Mouse (Mus musculus): Measurements from ENCODE around the gene Pnpla2. TPM values are rescaled to one million over a fixed set of nuclear protein-coding genes. Genes with fewer than 3 reads are reported as not detected.
A peak's percentile ranks its signal among the peaks of the same experiment; 100 is the strongest.

Pnpla2 gene
- polyA plus RNA-seq, 1 experiment from 2014 or later: 16.9 TPM

DNA sequence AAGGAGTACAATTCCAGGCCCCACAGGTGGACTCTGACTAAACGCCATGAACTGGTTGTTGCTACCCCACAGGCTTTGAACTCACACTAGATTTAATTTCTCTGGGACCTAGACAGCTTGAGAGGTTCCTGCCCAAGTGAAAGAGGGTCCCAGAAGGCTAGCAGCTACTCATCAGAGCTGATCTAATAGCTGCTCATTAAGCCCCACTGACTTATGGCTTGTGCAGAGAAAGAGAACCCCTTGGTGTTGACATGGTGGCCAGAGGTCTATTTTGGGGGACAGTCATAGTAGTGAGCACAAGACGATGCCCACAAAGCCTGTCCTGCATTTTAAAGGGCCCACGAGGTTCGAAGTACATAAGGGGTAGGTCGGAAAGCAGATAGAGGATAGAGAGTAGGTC lies 19.2 kb downstream of the Pnpla2 start:
- H3K4me1 ChIP-seq: peaks cover 58% of the 10 kb centered on the region
- H3K27ac ChIP-seq: no peak overlapping the region
- H3K9me3 ChIP-seq: no peaks in the 10 kb centered on the region
- peak overlapping the region; percentile 78 for H3K4me3 ChIP-seq
- ATAC-seq (ENCODE audit: insufficient number of reproducible peaks, low FRiP score, low TSS enrichment, low read depth): no peak
- H3K27me3 ChIP-seq: no peaks in the 10 kb centered on the region
- 6% methylated on average over 5 of the region's 5 CpGs for WGBS
- peak overlapping the region; percentile 89 for H3K4me2 ChIP-seq
- peaks cover 36% of the 10 kb centered on the region for H3K36me3 ChIP-seq
- peak overlapping the region; percentile 76 for H3K9ac ChIP-seq

DNA sequence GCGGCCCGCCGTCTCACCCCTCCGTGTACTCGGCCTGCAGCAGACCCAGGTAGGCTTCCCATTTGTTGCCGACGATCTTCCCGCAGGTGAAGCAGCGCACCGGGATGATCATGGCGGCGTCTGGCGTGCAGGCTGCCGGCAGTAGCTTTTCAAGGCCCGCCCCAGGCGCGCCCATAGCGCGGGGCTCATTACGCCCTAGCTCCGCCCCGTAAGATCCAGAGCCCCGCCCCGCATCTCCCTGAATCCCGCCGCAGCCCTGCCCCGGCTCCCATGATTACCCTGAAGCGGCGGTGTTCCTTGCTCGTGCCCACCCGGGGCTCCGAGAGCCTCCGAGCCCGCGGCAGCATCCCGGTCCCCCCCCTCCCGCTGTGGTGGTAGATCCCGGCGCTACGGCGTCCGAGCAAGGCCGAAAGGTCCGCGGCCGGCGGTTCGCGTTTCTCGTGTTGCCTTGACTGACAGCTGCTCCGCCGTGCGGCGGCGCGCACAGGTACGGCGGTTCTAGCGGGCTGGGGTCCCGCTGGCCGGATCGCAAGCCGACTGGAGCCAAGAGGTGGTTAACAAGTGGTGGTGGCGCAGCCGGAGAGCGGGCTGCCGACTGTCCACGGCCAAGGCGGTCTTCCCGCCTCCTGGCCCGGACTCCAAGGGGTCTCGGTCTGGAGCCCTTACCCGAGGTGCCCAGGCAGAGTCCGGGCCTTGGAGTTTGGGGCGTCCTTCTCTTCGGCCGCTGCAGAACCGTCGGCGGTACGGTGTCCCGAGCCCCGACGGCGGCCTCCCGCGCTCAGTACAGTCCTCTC lies 20.2 kb downstream of the Pnpla2 start, which contains the start of the genes Polr2l and Tspan4:
Gene Polr2l (minus strand): TSS at position 122 of the 794 bp plus-strand sequence.
Gene Tspan4 (plus strand): TSS at position 230 of the 794 bp plus-strand sequence.
- no peaks in the 10 kb centered on the region for H3K27me3 ChIP-seq
- H3K36me3 ChIP-seq: peaks cover 25% of the 10 kb centered on the region
- peaks cover 48% of the 10 kb centered on the region for H3K4me1 ChIP-seq
- ATAC-seq (ENCODE audit: insufficient number of reproducible peaks, low FRiP score, low TSS enrichment, low read depth): peak; percentile 61
- under 1% methylated on average over 81 of the region's 87 CpGs for WGBS
- peak within 1 kb of the TSS; percentile 76 for H3K9ac ChIP-seq
- peak within 1 kb of the TSS; percentile 89 for H3K4me2 ChIP-seq
- no peaks in the 10 kb centered on the region for H3K9me3 ChIP-seq
- peak within 1 kb of the TSS; percentile 92 for H3K27ac ChIP-seq
- H3K4me3 ChIP-seq: peak within 1 kb of the TSS; percentile 78

DNA sequence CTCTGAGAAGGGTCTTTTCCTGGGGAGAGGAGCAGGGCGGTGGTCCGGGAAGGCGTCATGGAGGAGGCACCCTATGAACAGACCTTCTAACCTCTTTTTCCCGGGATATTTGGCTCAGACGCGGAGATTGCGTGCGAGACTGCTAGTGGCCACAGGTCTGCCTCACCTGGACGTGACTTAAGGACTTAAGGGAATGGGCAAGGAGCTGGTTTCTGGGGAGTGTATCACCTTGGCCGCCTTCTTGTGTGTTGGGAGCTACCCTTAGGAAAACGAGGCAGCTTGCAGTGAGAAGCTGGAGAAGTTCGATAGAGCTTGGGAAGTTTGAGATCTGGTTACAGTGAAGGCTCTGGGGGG lies 20.8 kb downstream of the Pnpla2 start:
- ATAC-seq (ENCODE audit: insufficient number of reproducible peaks, low FRiP score, low TSS enrichment, low read depth): no peak
- Histone ChIP-seq H3K4me3 (peak overlapping the region; percentile 78), H3K27ac (peak overlapping the region; percentile 92), H3K27me3 (no peaks in the 10 kb centered on the region), H3K4me2 (peak overlapping the region; percentile 89), H3K9me3 (no peaks in the 10 kb centered on the region), H3K9ac (peak overlapping the region; percentile 76), H3K36me3 (peaks cover 19% of the 10 kb centered on the region), H3K4me1 (peaks cover 52% of the 10 kb centered on the region)
- 1% methylated on average over 12 of the region's 12 CpGs for WGBS

DNA sequence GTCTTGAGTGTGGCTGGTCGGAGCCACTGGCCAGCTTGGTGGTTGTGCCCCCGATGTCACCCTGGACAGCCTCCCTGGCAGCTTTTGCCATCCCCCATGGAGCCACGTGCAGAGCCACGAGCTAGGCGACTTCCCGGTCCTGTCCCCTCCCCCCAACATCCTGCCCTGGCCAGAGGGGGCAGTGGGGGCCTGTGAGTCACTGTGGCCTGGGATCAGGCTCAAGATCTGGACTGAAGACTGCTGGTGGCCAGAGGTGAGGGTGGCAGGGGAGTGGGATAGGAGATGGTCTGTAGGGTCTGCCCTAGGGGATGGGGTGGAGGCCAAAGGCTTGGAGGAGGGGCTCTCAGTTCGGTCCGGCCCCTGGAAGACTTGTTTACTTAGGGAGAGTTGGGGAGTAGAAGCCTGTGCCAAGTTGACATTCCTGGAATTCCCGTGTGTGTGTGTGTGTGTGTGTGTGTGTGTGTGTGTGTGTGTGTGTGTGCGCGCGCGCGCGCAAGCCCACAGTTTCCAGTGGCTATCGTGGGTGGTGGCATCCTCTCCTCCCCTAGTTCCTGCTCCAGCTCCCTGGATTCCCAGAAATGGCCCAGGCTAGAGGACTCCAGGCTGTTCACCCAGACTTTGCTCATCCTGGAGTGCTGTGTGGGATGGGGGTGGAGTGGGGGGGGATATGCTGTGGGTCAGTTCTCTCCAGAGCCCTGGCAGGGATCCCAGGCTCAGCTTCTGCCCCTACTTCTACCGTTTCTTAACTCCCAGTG lies 21.4 kb downstream of the Pnpla2 start:
- Histone ChIP-seq H3K9ac (peak overlapping the region; percentile 76), H3K9me3 (no peaks in the 10 kb centered on the region), H3K36me3 (peaks cover 13% of the 10 kb centered on the region), H3K27me3 (no peaks in the 10 kb centered on the region), H3K27ac (peak overlapping the region; percentile 92), H3K4me1 (peaks cover 58% of the 10 kb centered on the region), H3K4me2 (peak overlapping the region; percentile 89), H3K4me3 (peak overlapping the region; percentile 78)
- ATAC-seq (ENCODE audit: insufficient number of reproducible peaks, low FRiP score, low TSS enrichment, low read depth): peak; percentile 54
- 0% methylated on average over 10 of the region's 17 CpGs for WGBS

DNA sequence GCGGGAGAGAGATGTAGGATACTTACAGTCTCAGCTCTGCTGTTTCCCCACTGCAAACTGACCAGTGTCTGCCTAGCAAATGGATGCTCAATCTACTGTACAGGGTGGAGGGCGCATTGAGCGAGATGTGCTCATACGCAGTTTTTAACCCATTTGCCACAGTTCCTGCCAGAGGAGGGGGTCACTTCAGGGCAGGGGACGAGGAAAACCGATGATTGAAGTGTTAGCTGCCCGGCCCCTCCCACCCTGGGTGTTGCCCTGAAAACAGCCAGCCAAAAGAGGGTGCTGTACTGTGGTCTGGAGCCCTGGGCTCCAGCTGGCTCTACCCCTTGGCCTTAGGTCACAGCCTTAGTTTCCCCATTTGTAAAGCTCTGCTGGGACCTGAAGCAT lies 22.0 kb downstream of the Pnpla2 start:
- WGBS: 10% methylated on average over 7 of the region's 7 CpGs
- ATAC-seq (ENCODE audit: insufficient number of reproducible peaks, low FRiP score, low TSS enrichment, low read depth): no peak

GRCm38 (mm10) chr7:141477578-141478269 lies 22.7 kb downstream of the Pnpla2 start:
- H3K27ac ChIP-seq: peak overlapping the region; percentile 92
- peak; percentile 35; the same call in 1 of the 2 replicates for ATAC-seq (ENCODE audit: insufficient number of reproducible peaks, low FRiP score, low TSS enrichment, low read depth)
- no peak overlapping the region for H3K9ac ChIP-seq
- H3K36me3 ChIP-seq: peaks cover 2% of the 10 kb centered on the region; the same call in 1 of the 2 replicates
- WGBS: 52% methylated on average over 4 of the region's 4 CpGs
- H3K4me2 ChIP-seq: peak overlapping the region; percentile 89
- peaks cover 71% of the 10 kb centered on the region for H3K4me1 ChIP-seq
- H3K9me3 ChIP-seq: no peaks in the 10 kb centered on the region
- H3K4me3 ChIP-seq: peak overlapping the region; percentile 78
- peaks cover 13% of the 10 kb centered on the region for H3K27me3 ChIP-seq

More for the DNA sequence above, 22.0 kb downstream of the Pnpla2 start:
- no peak overlapping the region for H3K9ac ChIP-seq
- peak overlapping the region; percentile 78 for H3K4me3 ChIP-seq
- H3K4me1 ChIP-seq: peaks cover 64% of the 10 kb centered on the region
- H3K4me2 ChIP-seq: peak overlapping the region; percentile 89
- peaks cover 5% of the 10 kb centered on the region for H3K27me3 ChIP-seq
- H3K9me3 ChIP-seq: no peaks in the 10 kb centered on the region
- peak overlapping the region; percentile 92 for H3K27ac ChIP-seq
- peaks cover 9% of the 10 kb centered on the region for H3K36me3 ChIP-seq

DNA sequence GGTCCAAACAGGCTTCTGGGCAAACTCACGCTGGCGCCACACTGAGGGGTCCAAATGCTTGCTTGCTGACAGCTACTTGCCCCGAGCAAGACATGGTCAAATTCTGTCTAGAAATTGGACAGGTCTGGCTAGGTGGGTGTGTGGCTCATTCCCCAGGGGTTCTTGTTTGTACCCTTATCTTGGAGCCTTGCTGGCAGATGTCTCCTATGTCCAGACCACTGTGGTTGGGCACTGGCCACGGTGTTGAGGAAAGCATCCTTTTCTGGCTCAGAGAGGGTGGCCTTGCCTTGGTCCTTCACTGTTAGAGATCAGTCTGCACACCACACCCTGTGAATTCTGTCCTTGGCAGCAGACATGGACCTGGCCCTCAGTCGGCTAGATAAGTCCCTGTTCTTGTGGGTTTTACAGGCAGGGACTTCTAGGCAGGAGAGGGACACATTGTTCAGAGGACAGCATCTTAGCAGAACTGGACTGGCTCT lies 23.3 kb downstream of the Pnpla2 start:
- Histone ChIP-seq H3K27me3 (peaks cover 18% of the 10 kb centered on the region), H3K36me3 (no peaks in the 10 kb centered on the region), H3K27ac (peak overlapping the region; percentile 92), H3K9ac (no peak overlapping the region), H3K4me1 (peaks cover 73% of the 10 kb centered on the region), H3K4me2 (peak overlapping the region; percentile 89), H3K9me3 (no peaks in the 10 kb centered on the region), H3K4me3 (peak overlapping the region; percentile 78)
- no peak for ATAC-seq (ENCODE audit: insufficient number of reproducible peaks, low FRiP score, low TSS enrichment, low read depth)
- WGBS: 52% methylated on average over 5 of the region's 5 CpGs

GRCm38 (mm10) chr7:141480842-141481497 lies 26.0 kb downstream of the Pnpla2 start:
- H3K27ac ChIP-seq: peak overlapping the region; percentile 7; the same call in 1 of the 2 replicates
- no peaks in the 10 kb centered on the region for H3K36me3 ChIP-seq
- peaks cover 21% of the 10 kb centered on the region for H3K27me3 ChIP-seq
- no peak for ATAC-seq (ENCODE audit: insufficient number of reproducible peaks, low FRiP score, low TSS enrichment, low read depth)
- H3K4me1 ChIP-seq: peaks cover 54% of the 10 kb centered on the region
- no peak overlapping the region for H3K9ac ChIP-seq
- WGBS: 8% methylated on average over 10 of the region's 10 CpGs
- H3K4me2 ChIP-seq: peak overlapping the region; percentile 98
- no peaks in the 10 kb centered on the region for H3K9me3 ChIP-seq
- peak overlapping the region; percentile 54 for H3K4me3 ChIP-seq

GRCm38 (mm10) chr7:141481498-141482401 lies 26.8 kb downstream of the Pnpla2 start:
- Histone ChIP-seq H3K4me3 (peak overlapping the region; percentile 54), H3K9me3 (no peaks in the 10 kb centered on the region), H3K4me1 (peaks cover 46% of the 10 kb centered on the region), H3K36me3 (no peaks in the 10 kb centered on the region), H3K9ac (peak overlapping the region; percentile 33; the same call in 1 of the 2 replicates), H3K4me2 (peak overlapping the region; percentile 98), H3K27me3 (peaks cover 21% of the 10 kb centered on the region), H3K27ac (peak overlapping the region; percentile 7; the same call in 1 of the 2 replicates)
- under 1% methylated on average over 79 of the region's 81 CpGs for WGBS
- no peak for ATAC-seq (ENCODE audit: insufficient number of reproducible peaks, low FRiP score, low TSS enrichment, low read depth)

GRCm38 (mm10) chr7:141482531-141483024 lies 27.6 kb downstream of the Pnpla2 start:
- Histone ChIP-seq H3K27me3 (peaks cover 21% of the 10 kb centered on the region), H3K27ac (no peak overlapping the region), H3K4me1 (peaks cover 38% of the 10 kb centered on the region), H3K9ac (peak overlapping the region; percentile 33; the same call in 1 of the 2 replicates), H3K36me3 (0 out of 2 replicates have a peak, but pooled peaks cover 5% of the 10 kb centered on the region), H3K9me3 (no peaks in the 10 kb centered on the region), H3K4me3 (peak overlapping the region; percentile 54), H3K4me2 (peak overlapping the region; percentile 98)
- no peak for ATAC-seq (ENCODE audit: insufficient number of reproducible peaks, low FRiP score, low TSS enrichment, low read depth)
- 9% methylated on average over 11 of the region's 11 CpGs for WGBS
